Mouse (Mus musculus): Measurements from ENCODE around the gene Olfr917. TPM values are rescaled to one million over a fixed set of nuclear protein-coding genes. Genes with fewer than 3 reads are reported as not detected.

Olfr917 gene
- not detected for total RNA-seq (2021)
- long read RNA-seq, experiment 1 = 0 reads
- long read RNA-seq, experiment 2 = 0 reads

- DNase-seq (ENCODE audit: low spot score in 2 of 2) = no peak
These were observed at the start of gene Olfr917 for GRCm38 (mm10) chr9:38665742-38666141. Gene Olfr917, minus strand, starts transcription at chr9:38665842.

- DNase-seq (ENCODE audit: low spot score in 2 of 2) = no peak
These were observed 8.9 kb upstream of the Olfr917 start, which contains the start of gene Olfr918 for GRCm38 (mm10) chr9:38674501-38674900. Gene Olfr918, minus strand, starts transcription at chr9:38674601.

- no peak for DNase-seq (ENCODE audit: low spot score in 2 of 2)
These were observed 7.2 kb upstream of the Olfr917 start for GRCm38 (mm10) chr9:38672887-38673286.

DNA sequence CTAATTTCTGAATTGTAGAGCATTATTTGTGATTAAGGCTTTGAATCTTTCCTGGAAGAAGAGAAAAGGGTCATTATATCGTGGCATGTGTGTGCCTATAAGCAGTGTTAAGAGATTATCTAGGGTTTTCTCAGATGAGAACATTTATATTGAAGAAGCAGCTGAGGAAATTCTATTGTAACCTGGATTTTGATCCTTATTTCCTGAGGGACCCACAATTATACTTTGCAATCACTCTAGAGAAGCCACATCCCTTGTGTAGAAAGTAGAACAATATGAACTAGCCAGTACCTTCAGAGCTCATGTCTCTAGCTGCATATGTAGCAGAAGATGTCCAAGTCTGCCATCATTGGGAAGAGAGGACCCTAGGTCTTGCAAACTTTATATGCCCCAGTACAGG lies 5.9 kb downstream of the Olfr917 start, which contains the start of gene Olfr916:
Gene Olfr916 (minus strand): TSS at position 101 of the 400 bp plus-strand sequence.
- DNase-seq (ENCODE audit: low spot score in 2 of 2) = no peak

DNA sequence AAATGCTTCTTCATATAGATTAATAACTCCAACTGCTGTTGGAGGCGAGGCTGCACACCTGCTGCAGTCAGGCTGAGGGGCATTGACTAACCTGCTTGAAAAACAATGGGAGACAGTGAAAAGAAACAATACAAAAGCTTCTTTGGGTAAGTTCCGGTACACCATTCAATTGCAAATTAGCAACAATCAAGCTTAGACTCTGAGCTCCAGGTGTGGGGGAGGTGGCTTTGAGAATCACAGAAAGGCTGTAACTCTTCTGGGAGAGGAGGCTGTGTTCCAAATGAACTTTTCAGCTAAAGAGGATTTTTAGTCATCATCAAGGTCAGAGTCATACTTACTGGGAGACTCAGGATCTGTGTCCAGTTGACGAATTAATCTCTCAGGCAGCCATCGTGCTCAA lies 33.2 kb downstream of the Olfr917 start:
- no peak for DNase-seq (ENCODE audit: low spot score in 2 of 2)

Other genes with a start within 250 kb of the Olfr917 start
- gene Olfr901, start 236.4 kb downstream of the Olfr917 start, total RNA-seq (2021) = not detected
- not detected for gene Olfr902, start 218.2 kb downstream of the Olfr917 start, total RNA-seq (2021)
- not detected for gene Olfr904, start 202.7 kb downstream of the Olfr917 start, total RNA-seq (2021)
- gene Olfr905, start 194.7 kb downstream of the Olfr917 start, total RNA-seq (2021) = under 1 TPM in 1 of 2 experiments, not detected in 1; 0.07 TPM
- gene Olfr906, start 178.8 kb downstream of the Olfr917 start, total RNA-seq (2021) = not detected
- gene Olfr907, start 170.0 kb downstream of the Olfr917 start, total RNA-seq (2021) = not detected
- not detected for gene Olfr911-ps1, start 144.3 kb downstream of the Olfr917 start, total RNA-seq (2021)
- gene Olfr910, start 128.0 kb downstream of the Olfr917 start, total RNA-seq (2021) = not detected
- gene Olfr912, start 85.7 kb downstream of the Olfr917 start, total RNA-seq (2021) = not detected
- not detected for gene Olfr913, start 73.1 kb downstream of the Olfr917 start, total RNA-seq (2021)
- not detected for gene Olfr914, start 60.7 kb downstream of the Olfr917 start, total RNA-seq (2021)
- not detected for gene Olfr916, start 6.0 kb downstream of the Olfr917 start, total RNA-seq (2021)
- gene Olfr918, start 8.8 kb upstream of the Olfr917 start, total RNA-seq (2021) = not detected
- gene Olfr919, start 37.8 kb upstream of the Olfr917 start, total RNA-seq (2021) = not detected
- gene Vwa5a, start 52.4 kb upstream of the Olfr917 start, total RNA-seq (2021) = 10 to 100 TPM; 39.5 to 40.3 TPM
- under 1 TPM; 0.05 to 0.29 TPM for gene Olfr920, start 86.5 kb upstream of the Olfr917 start, total RNA-seq (2021)
- gene Olfr921, start 107.2 kb upstream of the Olfr917 start, total RNA-seq (2021) = not detected
- gene Olfr922, start 148.8 kb upstream of the Olfr917 start, total RNA-seq (2021) = not detected
- gene Olfr923, start 160.7 kb upstream of the Olfr917 start, total RNA-seq (2021) = not detected
- gene Olfr924, start 178.6 kb upstream of the Olfr917 start, total RNA-seq (2021) = not detected
- gene Olfr26, start 189.2 kb upstream of the Olfr917 start, total RNA-seq (2021) = not detected
- not detected for gene Olfr926, start 211.3 kb upstream of the Olfr917 start, total RNA-seq (2021)